ENCODE assay signal across 8 mouse cellular contexts in the genomic region with DNA sequence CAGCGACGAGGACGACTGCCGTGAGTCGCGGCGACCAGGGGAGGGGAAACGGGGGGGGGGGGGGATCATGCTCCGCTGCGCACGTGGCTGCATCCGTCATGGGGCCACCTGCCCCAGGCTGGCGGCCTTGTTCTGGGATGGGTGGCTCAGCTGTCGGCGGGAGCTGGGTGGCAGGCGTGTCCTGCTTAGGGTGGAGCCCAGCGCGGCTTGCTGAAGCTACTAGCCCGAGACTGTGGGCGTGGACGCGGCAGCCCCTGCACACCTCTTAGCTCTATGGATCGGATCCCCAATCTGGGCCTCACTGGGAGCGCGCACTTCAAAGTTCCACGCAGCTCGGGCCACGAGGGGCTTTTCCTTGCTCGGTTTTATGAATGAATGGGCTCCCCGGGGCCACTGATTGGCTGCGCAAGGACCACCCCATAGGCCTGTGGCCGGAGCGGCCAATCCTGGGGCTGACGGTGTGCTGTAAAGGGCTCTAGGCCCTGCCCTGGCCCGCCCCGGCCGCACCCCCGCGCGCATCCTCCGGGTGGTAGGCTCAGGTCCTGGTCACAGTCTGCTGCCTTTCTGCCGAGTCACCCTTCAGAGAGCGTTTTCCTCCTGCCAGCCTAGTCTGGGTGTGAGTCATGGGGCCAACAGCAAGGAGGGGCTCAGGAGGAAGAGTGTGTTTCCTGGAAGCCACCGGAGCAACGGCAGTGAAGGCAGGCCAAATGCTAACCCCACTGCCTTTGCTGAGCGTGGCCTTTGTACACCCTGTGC. TPM values are rescaled to one million over a fixed set of nuclear protein-coding genes. Genes with fewer than 3 reads are reported as not detected.
A peak's percentile ranks its signal among the peaks of the same experiment; 100 is the strongest.
DNase-seq lines count a peak whose midpoint lies in the region; ATAC-seq lines count a peak whose summit lies in the region.

No protein-coding gene starts in this region.

- H3K27me3 ChIP-seq in hindbrain, embryonic 16.5 days (replicated peaks; ENCODE audit: control insufficient read depth, insufficient read depth, low read length) = no peaks in the 10 kb centered on the region

- H3K4me2 ChIP-seq in hindbrain, embryonic 16.5 days (ENCODE audit: low read length) = peak overlapping the region; percentile 92

- intact Hi-C loops in left cerebral cortex, postnatal 14 days (cut with DNase I) = loop anchor here (2.0 to 5.0 kb wide), 2 partner anchors 39 to 65 kb away; no protein-coding TSS in a partner anchor

- peak overlapping the region; percentile 63 for H3K4me3 ChIP-seq in hindbrain, embryonic 16.5 days (ENCODE audit: low read length)

- ATAC-seq in hindbrain, embryonic 16.5 days = peak; percentile 83
- peak; percentile 73 for ATAC-seq in megakaryocyte progenitor cell, adult 5-6 weeks (replicated peaks; ENCODE audit: poor library complexity)

- peaks cover 41% of the 10 kb centered on the region for H3K4me1 ChIP-seq in hindbrain, embryonic 16.5 days (ENCODE audit: control insufficient read depth, insufficient read depth, low read depth, low read length)

- peak; percentile 94 for DNase-seq in ZHBTc4 (ENCODE audit: low read depth, low spot score)
- DNase-seq in cerebellum, postnatal 25 days = peak; percentile 78 to 86
- peak; percentile 69 to 72 for DNase-seq in frontal cortex, postnatal 14 days (ENCODE audit: low spot score in 2 of 2)
- peak; percentile 58 to 70 for DNase-seq in left cerebral cortex, postnatal 14 days (ENCODE audit: low spot score in 2 of 2)
- peak; percentile 88 to 90 for DNase-seq in right cerebral cortex, postnatal 10 days (ENCODE audit: low spot score in 2 of 2)
- DNase-seq in urinary bladder, postnatal 10 days (ENCODE audit: low spot score) = peak; percentile 34

- peak overlapping the region; percentile 93 for H3K9ac ChIP-seq in hindbrain, embryonic 16.5 days (ENCODE audit: low read depth, low read length)

- peak overlapping the region; percentile 97 for H3K27ac ChIP-seq in hindbrain, embryonic 16.5 days (ENCODE audit: low read depth, low read length)

- no peaks in the 10 kb centered on the region for H3K9me3 ChIP-seq in hindbrain, embryonic 16.5 days (ENCODE audit: control insufficient read depth, low read length)

- WGBS in hindbrain, embryonic 16.5 days = 0% methylated on average over 43 of the region's 46 CpGs

- 0 out of 2 replicates have a peak, but pooled peaks cover 2% of the 10 kb centered on the region for H3K36me3 ChIP-seq in hindbrain, embryonic 16.5 days (ENCODE audit: control insufficient read depth, insufficient read depth, low read length)

RNA-seq across cellular contexts. Expression of a gene that starts 1.5 kb away (rescaled TPM):
- 23.8 and 34.7 TPM in 2 replicates for polyA plus RNA-seq in hindbrain, embryonic 16.5 days (2015; fragmentation: Nextera tagmentation; extraction: Ambion mirVana)
- 100 to 1,000 TPM; 123 to 136 TPM for total RNA-seq in left cerebral cortex, postnatal 14 days (2021)
- 15.6 and 19.7 TPM in 2 replicates for total RNA-seq in megakaryocyte progenitor cell, adult 5-6 weeks (2015)
- total RNA-seq in megakaryocyte progenitor cell, adult 5-6 weeks (2017) = 15.3 and 17.3 TPM in 2 replicates

Comparison
In these comparisons a context has a peak if more than half of its experiments do, and no peak if none do; other contexts are left out.
1. Peak in every context shown above with its lines: DNase-seq, ATAC-seq, H3K4me3 ChIP-seq and H3K27ac ChIP-seq.
2. DNase-seq: peak in every context shown above with its lines; median percentile 94 in ZHBTc4; 89 in right cerebral cortex, postnatal 10 days; 82 in cerebellum, postnatal 25 days; 70 in frontal cortex, postnatal 14 days; 64 in left cerebral cortex, postnatal 14 days; 34 in urinary bladder, postnatal 10 days.
3. RNA of a gene that starts 1.5 kb away (total RNA-seq): 123 to 136 TPM in left cerebral cortex, postnatal 14 days; 15.3 to 19.7 TPM in megakaryocyte progenitor cell, adult 5-6 weeks; every median in the first group is over 4 times any median in the second.